Mouse (Mus musculus) forebrain, embryonic 15.5 days (tissue): Measurements from ENCODE around the gene Xaf1. TPM values are rescaled to one million over a fixed set of nuclear protein-coding genes. Genes with fewer than 3 reads are reported as not detected.

ENCODE experiments used
- ATAC-seq: fragments of 200-750 bp; cut with Nextera tagmentation; replicated peaks from 2 replicates; pipeline ENCODE4 v1.8.0; 2017; ENCODE audit warnings: mild to moderate bottlenecking, moderate TSS enrichment, moderate library complexity
- H3K27ac ChIP-seq: fragments of 300-500 bp; sonication (generic); replicated peaks from 2 replicates; pipeline ENCODE4 v1.5.1; 2015; ENCODE audit warnings: mild to moderate bottlenecking, inconsistent platforms
- H3K27me3 ChIP-seq: fragments of 300-500 bp; sonication (generic); 2 replicates; pipeline ENCODE4 v1.6.1; 2015; ENCODE audit warnings: inconsistent platforms
- H3K36me3 ChIP-seq: fragments of 300-500 bp; sonication (generic); 2 replicates; pipeline ENCODE4 v1.6.1; 2015; ENCODE audit warnings: mild to moderate bottlenecking, inconsistent platforms
- H3K4me1 ChIP-seq: fragments of 300-500 bp; sonication (generic); 2 replicates; pipeline ENCODE4 v1.6.1; 2015; ENCODE audit warnings: inconsistent platforms
- H3K4me2 ChIP-seq: fragments of 300-500 bp; sonication (generic); replicated peaks from 2 replicates; pipeline ENCODE4 v1.6.1; 2015; ENCODE audit warnings: mild to moderate bottlenecking, inconsistent platforms
- H3K4me3 ChIP-seq: fragments of 300-500 bp; sonication (generic); 2 replicates; pipeline ENCODE4 v1.5.1; 2015; ENCODE audit warnings: mild to moderate bottlenecking, inconsistent platforms
- H3K9ac ChIP-seq: fragments of 300-500 bp; sonication (generic); replicated peaks from 2 replicates; pipeline ENCODE4 v1.6.1; 2015; ENCODE audit warnings: mild to moderate bottlenecking, inconsistent platforms
- H3K9me3 ChIP-seq: fragments of 300-500 bp; sonication (generic); 2 replicates; pipeline ENCODE4 v1.6.1; 2016; ENCODE audit warnings: inconsistent platforms
- WGBS: fragments of 180-500 bp; shearing (Covaris S2); methylation state at CpG from one replicate; pipeline ENCODE4 v1.1.7; 2015; ENCODE audit warnings: mixed read lengths; 5-methylcytosine and 5-hydroxymethylcytosine counted together
- polyA plus RNA-seq: library from polyadenylated mRNA; unstranded; fragments of >200 nt; fragmentation: Nextera tagmentation; extraction: Ambion mirVana; gene quantifications from 2 replicates; pipeline ENCODE4 v1.2.1, GENCODE M21; 2015

Xaf1 gene
- polyA plus RNA-seq, 1 experiment from 2014 or later: 0.80 TPM

GRCm38 (mm10) chr11:72284532-72285182 lies 16.8 kb upstream of the Xaf1 start:
- H3K9ac ChIP-seq: no peak overlapping the region
- H3K9me3 ChIP-seq: no peaks in the 10 kb centered on the region
- H3K27me3 ChIP-seq: no peaks in the 10 kb centered on the region
- no peak for ATAC-seq
- H3K4me3 ChIP-seq: no peak overlapping the region
- H3K4me1 ChIP-seq: no peaks in the 10 kb centered on the region
- H3K36me3 ChIP-seq: no peaks in the 10 kb centered on the region
- no peak overlapping the region for H3K4me2 ChIP-seq
- H3K27ac ChIP-seq: no peak overlapping the region
- WGBS: 84% methylated on average over 14 of the region's 14 CpGs

- Histone ChIP-seq H3K9me3 (no peaks in the 10 kb centered on the region), H3K4me2 (no peak overlapping the region), H3K27ac (no peak overlapping the region), H3K9ac (no peak overlapping the region), H3K36me3 (no peaks in the 10 kb centered on the region), H3K27me3 (no peaks in the 10 kb centered on the region), H3K4me1 (no peaks in the 10 kb centered on the region), H3K4me3 (no peak overlapping the region)
- ATAC-seq: no peak
- WGBS: 78% methylated on average over 6 of the region's 6 CpGs
Measured at GRCm38 (mm10) chr11:72285971-72286480, 15.4 kb upstream of the Xaf1 start.

- Histone ChIP-seq H3K27me3 (no peaks in the 10 kb centered on the region), H3K9ac (no peak overlapping the region), H3K4me2 (no peak overlapping the region), H3K9me3 (no peaks in the 10 kb centered on the region), H3K27ac (no peak overlapping the region), H3K36me3 (no peaks in the 10 kb centered on the region), H3K4me1 (no peaks in the 10 kb centered on the region), H3K4me3 (no peak overlapping the region)
- 76% methylated on average over 3 of the region's 3 CpGs for WGBS
- ATAC-seq: no peak
Measured at GRCm38 (mm10) chr11:72286651-72287050, 14.8 kb upstream of the Xaf1 start.

- Histone ChIP-seq H3K9me3 (no peaks in the 10 kb centered on the region), H3K4me1 (no peaks in the 10 kb centered on the region), H3K27me3 (no peaks in the 10 kb centered on the region), H3K4me3 (no peak overlapping the region), H3K4me2 (no peak overlapping the region), H3K9ac (no peak overlapping the region), H3K36me3 (no peaks in the 10 kb centered on the region), H3K27ac (no peak overlapping the region)
- WGBS: 85% methylated on average over 2 of the region's 2 CpGs
- ATAC-seq: no peak
Measured at GRCm38 (mm10) chr11:72287126-72287525, 14.3 kb upstream of the Xaf1 start.

GRCm38 (mm10) chr11:72287543-72287942 lies 13.9 kb upstream of the Xaf1 start:
- WGBS: 90% methylated on average over 3 of the region's 3 CpGs
- H3K27ac ChIP-seq: no peak overlapping the region
- no peaks in the 10 kb centered on the region for H3K36me3 ChIP-seq
- H3K9me3 ChIP-seq: no peaks in the 10 kb centered on the region
- no peaks in the 10 kb centered on the region for H3K27me3 ChIP-seq
- H3K4me2 ChIP-seq: no peak overlapping the region
- no peak for ATAC-seq
- no peak overlapping the region for H3K9ac ChIP-seq
- no peak overlapping the region for H3K4me3 ChIP-seq
- H3K4me1 ChIP-seq: no peaks in the 10 kb centered on the region

- H3K27me3 ChIP-seq: no peaks in the 10 kb centered on the region
- H3K9ac ChIP-seq: no peak overlapping the region
- WGBS: 71% methylated on average over 2 of the region's 2 CpGs
- no peaks in the 10 kb centered on the region for H3K36me3 ChIP-seq
- H3K27ac ChIP-seq: no peak overlapping the region
- ATAC-seq: no peak
- no peak overlapping the region for H3K4me3 ChIP-seq
- no peak overlapping the region for H3K4me2 ChIP-seq
- H3K9me3 ChIP-seq: no peaks in the 10 kb centered on the region
- H3K4me1 ChIP-seq: no peaks in the 10 kb centered on the region
Measured at GRCm38 (mm10) chr11:72293116-72293515, 8.3 kb upstream of the Xaf1 start.

GRCm38 (mm10) chr11:72302230-72302629 lies 801 bp downstream of the Xaf1 start:
- Histone ChIP-seq H3K4me1 (no peaks in the 10 kb centered on the region), H3K4me2 (no peak overlapping the region), H3K9me3 (no peaks in the 10 kb centered on the region), H3K9ac (no peak overlapping the region), H3K27ac (no peak overlapping the region), H3K36me3 (no peaks in the 10 kb centered on the region), H3K27me3 (no peaks in the 10 kb centered on the region), H3K4me3 (no peak overlapping the region)
- ATAC-seq: no peak
- WGBS: 71% methylated on average over 7 of the region's 7 CpGs

- Histone ChIP-seq H3K27ac (no peak overlapping the region), H3K4me1 (no peaks in the 10 kb centered on the region), H3K36me3 (no peaks in the 10 kb centered on the region), H3K4me2 (no peak overlapping the region), H3K27me3 (no peaks in the 10 kb centered on the region), H3K9me3 (no peaks in the 10 kb centered on the region), H3K4me3 (no peak overlapping the region), H3K9ac (no peak overlapping the region)
- ATAC-seq: no peak
- WGBS: 87% methylated on average over 5 of the region's 5 CpGs
Measured at GRCm38 (mm10) chr11:72307461-72307860, 6.0 kb downstream of the Xaf1 start.

GRCm38 (mm10) chr11:72308982-72309381 lies 7.6 kb downstream of the Xaf1 start:
- Histone ChIP-seq H3K9me3 (no peaks in the 10 kb centered on the region), H3K9ac (no peak overlapping the region), H3K27ac (no peak overlapping the region), H3K4me3 (no peak overlapping the region), H3K4me1 (no peaks in the 10 kb centered on the region), H3K4me2 (no peak overlapping the region), H3K36me3 (no peaks in the 10 kb centered on the region), H3K27me3 (peaks cover 5% of the 10 kb centered on the region)
- no peak for ATAC-seq
- WGBS: 63% methylated on average over 2 of the region's 2 CpGs

GRCm38 (mm10) chr11:72310491-72310890 lies 9.1 kb downstream of the Xaf1 start:
- ATAC-seq: no peak
- WGBS: 87% methylated on average over 4 of the region's 4 CpGs
- H3K36me3 ChIP-seq: no peaks in the 10 kb centered on the region

GRCm38 (mm10) chr11:72311355-72312001 lies 10.0 kb downstream of the Xaf1 start:
- Histone ChIP-seq H3K4me2 (no peak overlapping the region), H3K9me3 (no peaks in the 10 kb centered on the region), H3K36me3 (no peaks in the 10 kb centered on the region), H3K27ac (no peak overlapping the region), H3K4me3 (no peak overlapping the region), H3K9ac (no peak overlapping the region), H3K27me3 (peaks cover 16% of the 10 kb centered on the region), H3K4me1 (peaks cover 3% of the 10 kb centered on the region; the same call in 1 of the 2 replicates)
- no peak for ATAC-seq
- 82% methylated on average over 10 of the region's 10 CpGs for WGBS

More at GRCm38 (mm10) chr11:72310491-72310890, 9.1 kb downstream of the Xaf1 start:
- H3K9me3 ChIP-seq: no peaks in the 10 kb centered on the region
- no peak overlapping the region for H3K4me2 ChIP-seq
- no peak overlapping the region for H3K9ac ChIP-seq
- no peak overlapping the region for H3K4me3 ChIP-seq
- H3K4me1 ChIP-seq: peaks cover 3% of the 10 kb centered on the region; the same call in 1 of the 2 replicates
- peaks cover 16% of the 10 kb centered on the region for H3K27me3 ChIP-seq
- no peak overlapping the region for H3K27ac ChIP-seq

GRCm38 (mm10) chr11:72314151-72314895 lies 12.9 kb downstream of the Xaf1 start, which contains the start of gene Fbxo39:
TSS of gene Fbxo39 (plus strand) at chr11:72314444.
- Histone ChIP-seq H3K9me3 (no peaks in the 10 kb centered on the region), H3K4me2 (peak within 1 kb of the TSS; percentile 45), H3K9ac (0 out of 2 replicates have a peak within 1 kb of the TSS, but pooled peaks have one; percentile 14), H3K36me3 (no peaks in the 10 kb centered on the region), H3K4me3 (peak within 1 kb of the TSS; percentile 32), H3K27me3 (peaks cover 16% of the 10 kb centered on the region), H3K4me1 (peaks cover 3% of the 10 kb centered on the region; the same call in 1 of the 2 replicates), H3K27ac (no peak within 1 kb of the TSS)
- 11% methylated on average over 42 of the region's 42 CpGs for WGBS
- ATAC-seq: no peak
